Mouse (Mus musculus) MEL (cell line): ENCODE measurements at regions not wholly inside any gene's neighbourhood (a gene's known extent, or its start where the extent isn't known, plus 50 kb on each side); places are given as distances from the start of the nearest gene placed in this dataset.

Experiments used
- DNase-seq: peaks from one replicate; pipeline ENCODE4 v3.0.0; 2011; ENCODE audit warnings: low read depth, low spot score
- H3K27ac ChIP-seq: 2 replicates; pipeline ENCODE4 v1.5.1; 2012; ENCODE audit warnings: low read depth, mild to moderate bottlenecking, control low read depth, low read length, moderate library complexity; ENCODE audit not compliant: control insufficient read depth
- H3K27me3 ChIP-seq, 2 experiments: fragments of 150-350 bp in 1 of 2; sonication (generic) in 1 of 2; 2 replicates each; pipeline ENCODE4 v1.6.1; 2012; ENCODE audit warnings: low read length in 2 of 2, mild to moderate bottlenecking in 2 of 2, improper control_type of control experiment in 1 of 2, moderate library complexity in 1 of 2; ENCODE audit not compliant: insufficient read depth in 2 of 2, control insufficient read depth in 1 of 2
- H3K36me3 ChIP-seq, 2 experiments: 2 replicates each; pipeline ENCODE4 v1.6.1; 2012 to 2014; ENCODE audit warnings: low read length in 2 of 2, improper control_type of control experiment in 1 of 2, inconsistent platforms in 1 of 2, mild to moderate bottlenecking in 1 of 2; ENCODE audit not compliant: insufficient read depth in 2 of 2, control insufficient read depth in 1 of 2
- H3K4me1 ChIP-seq, 2 experiments: fragments of 150-350 bp in 1 of 2; sonication (generic) in 1 of 2; 2 replicates each; pipeline ENCODE4 v1.6.1; 2012; ENCODE audit warnings: low read length in 2 of 2, improper control_type of control experiment in 1 of 2, mild to moderate bottlenecking in 1 of 2; ENCODE audit not compliant: insufficient read depth in 2 of 2, control insufficient read depth in 1 of 2
- H3K4me3 ChIP-seq, 2 experiments: fragments of 150-350 bp in 1 of 2; sonication (generic) in 1 of 2; 2 replicates each; pipeline ENCODE4 v1.5.1; 2012; ENCODE audit warnings: low read depth in 2 of 2, low read length in 2 of 2, mild to moderate bottlenecking in 2 of 2, moderate library complexity in 2 of 2, control low read depth in 1 of 2, improper control_type of control experiment in 1 of 2; ENCODE audit not compliant: control insufficient read depth in 1 of 2, insufficient read depth in 1 of 2
- H3K79me2 ChIP-seq: 2 replicates; pipeline ENCODE4 v1.6.1; 2012; ENCODE audit warnings: mild to moderate bottlenecking, low read length, moderate library complexity; ENCODE audit not compliant: control insufficient read depth, poor library complexity, insufficient read depth
- H3K9ac ChIP-seq: 2 replicates; pipeline ENCODE4 v1.6.1; 2012; ENCODE audit warnings: low read depth, mild to moderate bottlenecking, control low read depth, low read length, moderate library complexity; ENCODE audit not compliant: control insufficient read depth, poor library complexity, severe bottlenecking
- H3K9me3 ChIP-seq: fragments of 150-350 bp; sonication (generic); replicated peaks from 2 replicates; pipeline ENCODE4 v1.6.1; 2012; ENCODE audit warnings: mild to moderate bottlenecking, low read length, improper control_type of control experiment, moderate library complexity; ENCODE audit not compliant: insufficient read depth
- CHD1 ChIP-seq: IDR thresholded peaks from 2 replicates; pipeline ENCODE4 v1.6.1; 2012; ENCODE audit warnings: low read depth, mild to moderate bottlenecking, inconsistent platforms, low read length, improper control_type of control experiment
- CHD2 ChIP-seq: IDR thresholded peaks from 2 replicates; pipeline ENCODE4 v1.6.1; 2011; ENCODE audit warnings: low read length, improper control_type of control experiment
- GATA1 ChIP-seq: IDR thresholded peaks from 2 replicates; pipeline ENCODE4 v1.6.1; 2011; ENCODE audit warnings: low read depth, low read length, improper control_type of control experiment
- KAT2A ChIP-seq: conservative IDR thresholded peaks from 2 replicates; pipeline ENCODE4 v1.6.1; 2012; ENCODE audit warnings: low read depth, low read length, improper control_type of control experiment, inconsistent platforms
- MAFK ChIP-seq: IDR thresholded peaks from 2 replicates; pipeline ENCODE4 v1.6.1; 2011; ENCODE audit warnings: low read depth, mild to moderate bottlenecking, low read length, improper control_type of control experiment, borderline replicate concordance
- MAZ ChIP-seq: IDR thresholded peaks from 2 replicates; pipeline ENCODE4 v1.6.1; 2012; ENCODE audit warnings: low read depth, mild to moderate bottlenecking, inconsistent platforms, low read length, improper control_type of control experiment
- MEF2A ChIP-seq: IDR thresholded peaks from 2 replicates; pipeline ENCODE4 v1.6.1; 2014; ENCODE audit warnings: low read depth, mild to moderate bottlenecking, inconsistent platforms, low read length, improper control_type of control experiment; ENCODE audit not compliant: poor library complexity, insufficient replicate concordance, severe bottlenecking; ENCODE audit errors: extremely low read depth
- MYC ChIP-seq: IDR thresholded peaks from 2 replicates; pipeline ENCODE4 v1.6.1; 2011; ENCODE audit warnings: low read depth, mild to moderate bottlenecking, low read length, improper control_type of control experiment, moderate library complexity
- NRF1 ChIP-seq: IDR thresholded peaks from 2 replicates; pipeline ENCODE4 v1.6.1; 2014; ENCODE audit warnings: low read depth, mild to moderate bottlenecking, inconsistent platforms, low read length, improper control_type of control experiment, moderate library complexity; ENCODE audit not compliant: poor library complexity, insufficient read depth, severe bottlenecking
- POLR2AphosphoS5 ChIP-seq: IDR thresholded peaks from 2 replicates; pipeline ENCODE4 v1.6.1; 2012; ENCODE audit warnings: low read depth, borderline replicate concordance, mild to moderate bottlenecking, inconsistent platforms, low read length, moderate library complexity, mixed read lengths
- RAD21 ChIP-seq: IDR thresholded peaks from 2 replicates; pipeline ENCODE4 v1.6.1; 2011; ENCODE audit warnings: mild to moderate bottlenecking, low read depth, low read length, improper control_type of control experiment
- SIN3A ChIP-seq: IDR thresholded peaks from 2 replicates; pipeline ENCODE4 v1.6.1; 2012; ENCODE audit warnings: low read length, improper control_type of control experiment, inconsistent platforms
- TAL1 ChIP-seq: IDR thresholded peaks from 2 replicates; pipeline ENCODE4 v1.6.1; 2012; ENCODE audit warnings: mild to moderate bottlenecking, inconsistent platforms, low read length, moderate library complexity, mixed read lengths
- TBP ChIP-seq: IDR thresholded peaks from 2 replicates; pipeline ENCODE4 v1.8.0; 2011; ENCODE audit warnings: low read depth, low read length, improper control_type of control experiment
- UBTF ChIP-seq: IDR thresholded peaks from 2 replicates; pipeline ENCODE4 v1.6.1; 2012; ENCODE audit warnings: low read depth, mild to moderate bottlenecking, inconsistent platforms, low read length, improper control_type of control experiment, moderate library complexity, borderline replicate concordance; ENCODE audit not compliant: insufficient read depth
- USF2 ChIP-seq, 2 experiments: IDR thresholded peaks; 2 replicates each; pipeline ENCODE4 v1.6.1; 2011 to 2012; ENCODE audit warnings: improper control_type of control experiment in 2 of 2, low read length in 2 of 2, borderline replicate concordance in 1 of 2, inconsistent platforms in 1 of 2, low read depth in 1 of 2, mild to moderate bottlenecking in 1 of 2; ENCODE audit not compliant: insufficient read depth in 1 of 2
- ZNF384 ChIP-seq: IDR thresholded peaks from 2 replicates; pipeline ENCODE4 v1.6.1; 2012; ENCODE audit warnings: low read depth, mild to moderate bottlenecking, inconsistent platforms, low read length, improper control_type of control experiment

DNA sequence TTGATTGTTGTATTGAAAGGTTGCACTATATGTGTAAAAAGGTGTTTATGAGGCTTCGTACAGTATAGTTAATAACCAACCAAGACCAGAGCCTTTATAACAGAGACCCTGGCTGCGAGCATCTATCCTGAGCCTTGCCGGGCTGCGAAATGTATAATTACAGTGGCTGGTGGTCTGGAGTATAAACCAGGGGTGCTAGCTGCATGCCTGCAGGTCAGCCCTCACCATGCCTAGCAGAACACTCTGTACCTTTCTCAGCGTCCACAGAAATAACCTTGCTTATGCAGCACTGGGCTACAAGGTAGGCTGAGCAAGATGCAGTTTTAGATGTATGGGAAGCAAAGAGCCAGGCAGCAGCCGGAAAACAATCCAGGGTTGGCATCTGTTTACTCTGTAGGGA lies 457.8 kb upstream of the Sall1 start:
- Histone ChIP-seq H3K79me2 (no peaks in the 10 kb centered on the region), H3K36me3 (no peaks in the 10 kb centered on the region), H3K4me1 (no peaks in the 10 kb centered on the region), H3K4me3 (no peak overlapping the region), H3K27ac (no peak overlapping the region), H3K9ac (no peak overlapping the region), H3K9me3 (no peaks in the 10 kb centered on the region), H3K27me3 (no peaks in the 10 kb centered on the region)
- DNase-seq: no peak
- no peak for TF ChIP-seq MYC
- no peak for TF ChIP-seq MAFK
- no peak for TF ChIP-seq SIN3A

GRCm38 (mm10) chr8:89499831-89500230 lies 455.9 kb upstream of the Sall1 start:
- H3K9me3 ChIP-seq: no peaks in the 10 kb centered on the region
- H3K27me3 ChIP-seq: no peaks in the 10 kb centered on the region
- no peaks in the 10 kb centered on the region for H3K79me2 ChIP-seq
- no peaks in the 10 kb centered on the region for H3K36me3 ChIP-seq
- TF ChIP-seq MYC (no peak), CHD2 (no peak), NRF1 (no peak), USF2 (IDR thresholded peaks at IDR 0.05; ENCODE audit: borderline replicate concordance in 1 of 2, insufficient read depth in 1 of 2, low read depth in 1 of 2, low read length in 2 of 2) (no peak), GATA1 (no peak), KAT2A (no peak), UBTF (no peak), MEF2A (no peak), MAZ (no peak), TBP (no peak), SIN3A (no peak), RAD21 (no peak), ZNF384 (no peak), CHD1 (no peak), TAL1 (no peak), POLR2AphosphoS5 (no peak)
- DNase-seq: no peak
- H3K4me1 ChIP-seq: no peaks in the 10 kb centered on the region
- no peak overlapping the region for H3K9ac ChIP-seq
- no peak overlapping the region for H3K27ac ChIP-seq
- H3K4me3 ChIP-seq: no peak overlapping the region
